Mouse (Mus musculus): ENCODE results near the gene Cd5.

Cd5 gene

GRCm38 (mm10) chr19:10757526-10757925, 18.7 kb upstream of the Cd5 start:
- no peak for DNase-seq

- DNase-seq, result no peak
These were observed 18.3 kb upstream of the Cd5 start for GRCm38 (mm10) chr19:10757125-10757524.

DNA sequence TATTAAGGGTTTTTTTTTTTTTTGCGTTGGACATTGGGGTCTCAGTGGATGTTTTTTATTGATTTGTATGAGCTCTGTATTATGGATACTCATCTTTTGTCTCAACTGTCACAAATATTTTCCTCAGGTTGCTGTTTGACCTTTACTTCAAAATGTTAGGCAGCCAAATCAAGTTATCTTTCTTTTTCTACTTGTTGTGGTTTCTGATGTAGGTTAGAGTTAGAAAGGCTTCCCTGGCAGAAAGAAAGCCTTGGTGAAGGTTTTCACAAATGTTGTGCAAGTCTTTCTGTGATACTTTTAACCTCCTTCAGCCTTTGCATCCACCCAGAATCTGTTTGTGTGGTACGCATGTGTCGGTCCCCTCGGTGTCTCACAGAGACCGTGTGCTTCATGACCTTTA, 13.8 kb upstream of the Cd5 start:
- no peak for DNase-seq

DNA sequence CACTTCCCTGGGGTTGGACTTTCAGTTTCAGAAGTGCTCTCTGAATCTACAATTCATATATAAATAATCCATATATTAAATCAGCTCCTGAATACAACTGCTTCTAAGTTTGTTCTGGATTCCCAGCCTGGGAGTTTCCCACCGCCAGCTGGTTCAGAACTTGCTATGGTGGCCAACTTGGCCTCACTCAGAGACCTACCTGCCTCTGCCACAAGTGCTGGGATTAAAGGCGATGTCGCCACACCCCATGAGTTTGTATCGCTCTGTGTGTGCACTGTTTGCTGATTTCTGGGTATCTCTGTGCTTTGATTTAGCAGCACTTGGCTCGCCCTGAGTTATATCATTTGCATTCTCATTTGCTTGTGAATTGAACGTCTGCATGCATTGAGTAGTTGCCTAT, 13.3 kb upstream of the Cd5 start:
- DNase-seq, result no peak

GRCm38 (mm10) chr19:10751607-10752006, 12.8 kb upstream of the Cd5 start:
- no peak for DNase-seq

- DNase-seq, result no peak
These were observed 11.4 kb upstream of the Cd5 start for GRCm38 (mm10) chr19:10750161-10750560.

- DNase-seq, result no peak
These were observed 10.5 kb upstream of the Cd5 start for GRCm38 (mm10) chr19:10749295-10749694.

DNA sequence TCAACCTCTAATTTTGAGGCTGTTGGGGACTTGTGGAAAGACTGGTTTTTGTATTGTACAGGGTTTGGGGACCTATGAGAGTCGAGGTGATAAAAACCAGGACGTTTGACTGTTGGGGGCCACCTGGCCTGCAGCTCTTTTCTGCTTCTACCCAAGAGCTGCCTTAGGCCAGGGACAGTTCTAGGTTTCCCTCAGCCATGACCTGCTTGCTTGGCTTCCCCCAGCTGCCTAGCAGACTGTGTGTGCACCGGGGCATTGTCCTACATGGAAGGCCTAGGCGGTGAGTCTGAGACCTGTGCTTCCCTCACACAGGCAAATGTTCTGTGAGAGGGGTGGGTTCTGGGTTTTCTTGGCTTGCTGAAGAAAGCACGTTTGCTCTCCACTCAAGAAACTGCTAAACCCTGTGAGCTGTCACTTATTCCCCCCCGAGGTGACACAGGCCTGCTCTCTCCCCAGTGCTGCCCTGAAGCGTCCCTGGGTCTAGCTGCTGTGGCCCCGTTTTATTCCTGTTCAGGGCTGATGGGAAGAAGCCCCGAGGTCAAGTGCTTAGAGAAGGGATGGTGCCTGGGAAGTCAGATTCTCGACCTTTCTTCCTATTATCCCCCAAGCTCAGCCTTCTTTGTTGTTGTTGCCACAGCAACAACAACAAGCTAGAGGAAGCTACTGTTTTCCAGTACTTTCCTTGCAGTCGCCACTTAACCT, 9.8 kb upstream of the Cd5 start:
- DNase-seq, result no peak

- DNase-seq, result no peak
These were observed 8.9 kb upstream of the Cd5 start for GRCm38 (mm10) chr19:10747718-10748117.

DNA sequence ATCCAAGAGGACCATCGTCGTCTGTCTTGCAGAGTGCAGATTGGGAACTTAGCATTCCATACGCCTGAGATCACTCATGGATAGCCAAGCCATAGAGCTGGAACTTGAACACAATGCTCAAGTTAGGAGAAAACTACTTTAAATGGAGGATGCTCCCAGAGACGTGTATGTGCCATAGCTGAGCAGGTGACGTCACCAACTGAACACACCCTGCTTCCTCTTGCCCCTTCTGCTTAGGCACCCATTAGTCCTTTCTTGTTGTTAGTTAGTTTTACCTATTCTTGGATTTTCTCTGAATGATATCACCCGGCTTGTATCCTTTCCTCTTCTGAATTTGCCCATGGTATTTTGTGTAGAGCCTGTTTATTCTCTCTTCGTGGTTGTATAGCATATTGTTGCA, 8.4 kb upstream of the Cd5 start:
- no peak for DNase-seq

GRCm38 (mm10) chr19:10742565-10742964, 3.8 kb upstream of the Cd5 start:
- no peak for DNase-seq

DNA sequence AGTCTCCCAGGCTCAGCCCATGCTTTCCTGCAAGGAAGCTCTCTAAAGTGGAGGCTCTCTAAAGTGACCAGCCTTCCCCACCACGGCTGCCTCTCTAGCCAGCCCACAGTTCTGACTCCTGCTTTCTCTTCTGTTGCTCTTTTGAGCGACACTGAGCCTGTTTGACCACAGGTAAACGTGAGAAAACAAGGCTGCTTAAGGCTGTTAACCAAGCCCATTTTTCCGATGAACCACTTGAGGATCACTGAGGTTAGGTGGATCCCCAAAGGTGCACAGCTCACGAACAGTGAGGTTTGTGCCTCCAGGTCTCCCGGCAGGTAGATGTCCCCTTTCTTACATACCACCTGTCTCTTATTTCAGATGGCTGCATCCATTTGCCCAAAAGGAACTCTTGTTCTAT, 3.3 kb upstream of the Cd5 start:
- no peak for DNase-seq

- peak; percentile 39 to 47 for DNase-seq
These were observed 2.0 kb upstream of the Cd5 start for GRCm38 (mm10) chr19:10740641-10741440.

- DNase-seq, result no peak
These were observed 1.1 kb upstream of the Cd5 start for GRCm38 (mm10) chr19:10739916-10740315.

DNA sequence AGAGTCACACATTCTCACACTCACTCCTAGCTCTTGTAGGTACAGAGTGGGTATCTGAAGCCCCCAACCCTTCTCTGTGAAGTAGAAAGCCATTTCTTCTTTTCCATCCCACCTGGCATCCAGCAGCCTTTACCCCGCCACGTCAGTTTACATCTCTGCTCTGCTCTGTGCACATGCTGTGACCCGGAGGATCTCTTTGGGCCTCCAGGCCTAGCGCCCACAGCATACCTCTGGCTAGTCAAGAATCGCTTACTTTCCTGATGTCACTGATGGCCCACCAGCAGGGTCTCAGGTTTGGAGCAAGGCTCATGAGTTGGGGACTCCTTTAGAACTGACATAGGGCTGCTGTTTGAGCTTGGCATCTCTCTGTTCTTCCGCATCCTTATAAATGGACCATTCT, 764 bp downstream of the Cd5 start:
- no peak for DNase-seq

GRCm38 (mm10) chr19:10735861-10736260, 2.9 kb downstream of the Cd5 start:
- DNase-seq, result no peak

DNA sequence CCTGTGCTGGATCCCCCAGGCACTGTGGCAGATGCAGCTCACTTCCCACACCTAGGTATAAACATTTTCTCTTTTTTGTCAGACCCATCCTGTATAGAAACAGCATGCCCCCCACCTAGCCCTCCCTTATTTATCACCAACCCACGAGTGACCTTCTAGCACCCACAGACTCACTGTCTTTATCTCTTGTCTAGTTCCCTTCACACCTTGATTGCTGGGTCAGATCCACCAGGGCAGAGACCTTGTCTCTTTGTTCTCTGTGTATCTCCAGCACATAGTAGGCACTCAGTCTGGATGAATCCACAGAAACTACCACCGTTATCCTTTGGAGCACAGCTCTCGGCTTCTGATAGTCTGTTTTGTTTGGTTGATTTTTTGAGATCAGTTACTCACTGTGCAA, 3.7 kb downstream of the Cd5 start:
- DNase-seq, result no peak

DNA sequence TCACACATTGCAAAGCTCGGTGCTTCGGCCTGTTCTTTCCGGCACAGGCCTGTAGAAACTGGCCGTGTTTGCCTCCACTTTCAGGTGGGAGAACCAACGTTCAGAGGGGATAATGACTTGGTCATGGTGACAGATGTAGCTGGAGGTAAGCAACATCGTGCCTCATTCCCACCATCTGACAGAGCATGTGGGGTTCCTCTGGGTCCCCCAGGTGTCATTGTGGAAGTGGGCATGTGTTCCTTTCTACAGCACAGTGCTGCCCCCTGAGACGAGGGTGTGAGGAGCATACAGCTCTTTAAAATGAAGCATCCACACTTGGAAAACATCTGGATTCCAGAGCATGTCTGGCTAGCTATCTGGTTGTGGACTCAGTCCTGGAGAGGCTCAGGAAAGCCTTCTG, 4.2 kb downstream of the Cd5 start:
- no peak for DNase-seq

GRCm38 (mm10) chr19:10733501-10734127, 5.2 kb downstream of the Cd5 start:
- DNase-seq, result no peak

- no peak for DNase-seq
These were observed 6.1 kb downstream of the Cd5 start for GRCm38 (mm10) chr19:10732741-10733140.

DNA sequence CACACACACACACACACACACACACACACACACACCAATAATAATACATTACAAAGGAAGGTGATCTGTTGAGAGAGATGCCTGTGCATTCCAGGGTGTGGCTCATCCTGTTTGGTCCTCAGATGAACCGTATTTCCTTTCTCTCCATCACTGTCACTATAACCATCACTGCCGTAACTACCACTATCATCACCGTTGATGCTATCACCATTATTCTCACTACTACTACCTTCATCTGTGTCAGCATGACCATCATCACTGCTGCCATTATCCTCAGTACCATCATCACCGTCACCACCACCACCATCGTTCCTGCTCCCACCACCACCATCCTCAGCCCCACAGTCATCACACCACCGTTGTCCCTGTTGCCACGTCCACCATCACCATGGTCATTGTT, 6.8 kb downstream of the Cd5 start:
- no peak for DNase-seq

DNA sequence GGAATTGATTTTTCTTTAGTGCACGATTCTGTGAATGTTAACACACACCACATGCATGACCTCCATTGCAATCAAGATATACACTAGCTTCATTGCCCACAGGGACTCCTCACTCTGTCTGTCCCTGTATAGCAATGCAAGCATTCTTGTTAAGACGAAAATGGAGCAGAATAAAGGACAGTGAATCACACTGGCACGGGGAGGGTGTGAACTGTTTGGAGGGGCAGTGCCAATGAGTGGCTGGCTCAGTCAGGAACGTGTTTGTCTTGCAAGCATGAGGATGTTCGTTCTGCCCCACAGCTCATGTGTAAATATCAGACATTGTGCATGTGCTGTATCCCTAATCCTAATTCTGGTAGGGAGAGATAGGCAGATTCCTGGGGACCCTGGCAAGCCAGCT, 8.3 kb downstream of the Cd5 start:
- no peak for DNase-seq

- DNase-seq, result no peak
These were observed 8.9 kb downstream of the Cd5 start for GRCm38 (mm10) chr19:10729889-10730288.

All from kidney, postnatal 36 days (tissue).